Mouse (Mus musculus) layer of hippocampus, adult 11-12 months (tissue): Measurements from ENCODE around the gene D430041D05Rik.

Experiments
- DNase-seq: peaks from one replicate; pipeline ENCODE4 v3.0.0; 2022; ENCODE audit warnings: low spot score

Gene D430041D05Rik

DNA sequence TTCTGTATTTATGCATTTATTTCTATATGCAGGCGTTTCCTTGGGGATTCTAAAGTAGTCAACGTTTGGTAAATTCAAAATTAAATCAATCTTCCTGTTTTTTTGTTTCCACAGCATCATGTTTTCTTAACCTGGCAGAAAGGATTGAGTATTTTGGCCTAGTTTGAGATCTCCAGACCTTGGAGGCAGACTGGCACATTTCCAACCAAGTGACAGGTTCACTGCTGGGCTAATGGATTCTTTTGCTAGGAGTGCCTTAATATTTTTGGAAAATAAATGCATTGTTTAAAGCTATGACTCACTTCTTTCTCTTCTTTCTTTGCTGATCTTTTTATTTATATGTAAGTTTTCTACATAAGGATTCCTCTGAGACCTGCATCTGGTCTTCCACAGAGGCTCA, 222.0 kb downstream of the D430041D05Rik start:
- DNase-seq, result no peak

DNA sequence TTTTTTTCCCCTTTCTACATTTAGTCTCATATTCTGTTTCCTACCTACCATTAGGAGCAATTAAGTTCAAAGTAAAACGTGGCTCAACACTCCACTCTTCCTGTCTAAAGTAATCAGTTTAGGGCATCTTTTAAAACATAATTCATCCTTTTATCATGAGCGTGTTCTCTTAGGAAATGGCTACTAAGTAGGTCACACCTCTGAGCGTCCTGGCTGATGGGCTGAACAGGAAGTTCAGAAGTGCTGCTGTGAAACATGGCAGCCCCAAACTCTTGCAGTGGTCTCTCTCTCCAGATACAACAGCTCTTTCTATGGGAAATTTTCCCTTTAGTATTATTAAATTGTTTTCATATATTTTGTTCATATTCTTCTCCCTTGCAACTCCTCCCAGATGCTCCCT, 223.7 kb downstream of the D430041D05Rik start:
- no peak for DNase-seq

DNA sequence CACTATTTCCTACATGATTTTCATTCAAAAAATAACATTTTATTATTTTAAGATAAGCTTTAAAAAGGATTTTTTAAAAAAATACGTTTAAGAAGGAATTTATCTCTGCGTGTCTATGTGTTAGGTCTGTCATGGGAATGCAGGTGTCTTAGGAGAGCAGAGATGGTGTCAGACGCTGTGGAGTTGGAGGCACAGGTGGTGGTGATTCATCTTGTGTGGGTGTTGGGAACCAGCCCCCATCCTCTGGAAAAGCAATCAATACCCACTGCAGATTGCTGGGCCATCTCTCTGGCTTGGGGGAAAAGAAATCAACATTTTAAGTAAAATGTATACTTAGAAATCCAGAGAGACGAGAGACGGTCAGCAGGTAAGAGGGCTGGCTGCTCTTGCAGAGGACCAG, 225.2 kb downstream of the D430041D05Rik start:
- peak; percentile 50 for DNase-seq

DNA sequence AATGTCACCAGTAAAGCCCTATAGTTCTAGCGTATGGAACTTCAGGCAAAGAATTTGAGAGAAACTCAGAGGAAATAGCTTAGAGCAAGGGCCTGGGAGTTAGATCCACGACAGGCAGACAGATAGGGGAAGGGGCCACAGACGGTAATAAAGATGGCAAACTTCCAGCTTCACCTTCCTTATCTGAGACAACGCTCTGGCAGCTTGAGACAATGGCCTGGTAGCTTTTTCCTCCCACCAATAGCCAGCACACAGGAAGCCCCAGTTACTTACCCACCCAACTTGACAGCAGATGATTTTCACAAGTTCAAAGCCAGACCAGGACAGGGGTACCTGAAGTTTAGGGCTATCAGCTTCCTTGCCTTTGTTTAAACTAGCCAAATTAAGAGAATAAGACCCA, 226.5 kb downstream of the D430041D05Rik start:
- DNase-seq, result no peak

DNA sequence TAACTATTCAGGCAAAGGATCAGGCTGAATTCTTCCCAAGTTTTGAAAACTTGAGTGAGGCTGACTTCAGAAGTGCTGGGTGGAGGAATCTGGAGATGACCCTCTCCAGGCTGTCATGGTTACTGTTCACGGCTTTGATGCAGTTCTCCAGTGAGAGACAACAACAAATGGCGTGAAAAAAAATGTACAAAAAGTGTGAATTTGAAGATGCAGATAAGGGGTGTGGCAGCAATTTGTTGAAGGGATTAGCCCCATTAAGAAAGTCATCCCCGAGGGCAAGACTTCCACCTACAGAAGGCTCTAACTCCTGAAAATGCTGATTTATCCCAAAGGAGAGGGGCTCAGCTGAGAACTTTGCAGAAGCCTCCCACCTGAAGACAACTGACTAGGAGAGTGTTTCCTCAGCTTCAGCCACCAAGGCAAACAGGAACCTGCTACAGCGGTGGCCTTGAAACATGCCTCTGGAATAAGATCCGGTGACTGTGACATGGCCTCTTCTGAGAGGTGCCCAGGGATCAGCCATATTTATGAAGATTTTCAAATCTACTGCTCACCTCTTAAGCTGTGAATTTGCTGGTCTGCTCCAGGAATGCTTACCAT, 227.5 kb downstream of the D430041D05Rik start:
- DNase-seq, result no peak

DNA sequence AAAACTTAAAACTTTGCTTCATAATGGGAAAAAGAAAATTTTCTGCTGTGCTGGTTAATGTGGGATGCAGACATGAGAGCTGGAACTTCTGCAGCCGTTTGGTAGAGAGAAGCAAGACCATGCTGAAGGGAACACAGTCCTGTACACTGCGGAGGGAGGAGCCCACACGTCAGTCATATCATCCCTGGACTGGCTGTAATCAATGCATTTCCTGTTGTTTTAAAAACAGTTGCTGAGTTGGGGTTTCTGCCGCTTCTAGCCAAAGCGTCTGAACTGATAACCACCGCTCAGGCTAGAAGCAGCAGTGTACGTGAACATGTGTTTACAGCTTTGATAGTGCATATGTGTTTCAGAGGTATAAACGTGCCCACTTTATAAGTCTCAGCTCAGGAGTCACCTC, 231.2 kb downstream of the D430041D05Rik start:
- DNase-seq, result no peak

DNA sequence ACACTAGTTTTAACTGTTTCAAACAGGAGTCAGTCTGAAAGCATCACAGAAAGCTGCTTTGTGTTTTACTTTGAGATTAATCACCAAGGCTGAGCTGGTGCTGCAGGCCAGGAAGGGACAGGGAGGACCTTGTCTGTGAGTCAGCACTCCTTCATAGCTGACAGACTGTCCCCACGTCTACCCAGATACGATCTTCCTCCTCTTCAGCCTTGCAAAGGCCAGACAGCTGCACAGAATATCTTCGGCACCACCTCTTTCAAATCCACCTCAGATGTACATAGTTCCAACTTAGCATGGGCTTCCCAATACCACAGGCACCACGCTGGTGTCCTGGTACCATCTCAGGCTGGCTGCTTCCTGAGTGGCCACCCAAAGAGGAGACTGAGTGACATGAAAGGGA, 232.6 kb downstream of the D430041D05Rik start:
- DNase-seq, result no peak

DNA sequence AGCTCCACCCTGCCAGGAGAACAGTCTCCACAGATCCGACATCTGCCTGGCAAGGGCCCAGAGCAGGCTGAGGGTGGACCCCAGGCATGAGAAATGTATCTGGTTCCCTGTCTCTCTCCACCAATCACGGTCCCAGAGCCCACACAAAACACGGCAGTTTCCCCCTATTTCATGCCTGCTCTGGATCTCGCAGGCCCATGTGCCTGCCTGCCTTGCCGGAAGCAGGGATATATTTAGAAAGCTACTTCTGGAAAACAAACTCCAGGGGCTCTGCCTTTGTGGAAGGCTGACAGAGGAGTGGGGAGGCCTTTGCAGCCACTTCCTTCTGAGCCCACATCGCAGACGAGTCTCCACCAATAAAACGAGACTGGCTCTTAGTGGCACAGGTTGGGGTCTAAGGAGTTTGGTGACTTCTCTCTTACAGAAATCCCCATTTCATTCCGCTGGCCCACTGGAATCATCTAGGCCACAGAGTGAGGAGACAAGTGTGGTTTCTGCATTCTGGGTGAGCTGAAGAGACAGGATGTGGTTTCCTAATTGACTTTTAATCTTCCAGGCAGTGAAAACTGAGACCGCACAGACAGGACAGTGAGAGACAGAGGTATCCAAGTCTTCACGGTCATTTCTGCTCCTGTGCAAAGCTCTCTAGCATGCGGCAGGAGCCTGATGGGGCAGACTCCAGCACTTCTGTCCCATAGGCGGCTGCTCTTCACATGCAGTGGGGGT, 233.7 kb downstream of the D430041D05Rik start:
- peak; percentile 43 for DNase-seq

DNA sequence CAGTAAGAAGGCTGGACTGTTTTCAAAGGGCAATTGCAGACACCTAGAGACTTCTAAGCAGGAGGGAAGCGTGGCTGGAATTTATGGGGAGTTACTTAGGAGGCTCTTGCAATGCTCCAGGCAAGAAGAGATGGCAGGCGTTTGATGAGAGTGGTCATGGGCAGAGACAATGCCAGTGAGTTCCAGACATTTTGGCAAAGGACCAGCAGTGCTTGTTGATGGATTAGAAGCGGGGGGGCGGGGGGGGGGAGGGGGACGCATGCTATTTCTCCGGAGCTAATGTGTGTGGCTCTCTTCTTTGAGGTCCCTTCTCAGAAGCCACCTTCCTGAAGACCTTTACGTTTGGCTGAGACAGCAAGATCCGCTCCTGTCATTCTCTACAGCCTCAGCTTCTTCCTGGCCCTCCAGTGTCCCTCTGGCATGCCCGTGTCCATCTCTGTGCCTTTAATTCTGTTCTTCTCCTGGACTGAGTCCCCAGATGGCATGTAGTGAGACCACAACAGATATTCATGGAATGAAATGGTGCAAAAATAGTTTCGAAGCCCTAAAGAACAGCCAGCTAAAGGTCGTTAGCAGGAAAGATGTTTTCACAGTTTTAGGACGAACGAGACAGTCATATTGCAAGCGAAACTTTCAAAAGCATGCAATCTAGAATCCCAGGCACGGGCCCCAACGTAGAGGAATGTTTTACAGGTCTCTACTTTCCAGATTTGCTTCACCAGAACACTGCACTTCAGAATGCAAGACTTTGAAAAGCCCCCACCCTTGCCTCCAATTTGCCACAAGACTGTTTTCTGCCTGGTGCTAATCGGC, 234.4 kb downstream of the D430041D05Rik start:
- DNase-seq, result no peak

DNA sequence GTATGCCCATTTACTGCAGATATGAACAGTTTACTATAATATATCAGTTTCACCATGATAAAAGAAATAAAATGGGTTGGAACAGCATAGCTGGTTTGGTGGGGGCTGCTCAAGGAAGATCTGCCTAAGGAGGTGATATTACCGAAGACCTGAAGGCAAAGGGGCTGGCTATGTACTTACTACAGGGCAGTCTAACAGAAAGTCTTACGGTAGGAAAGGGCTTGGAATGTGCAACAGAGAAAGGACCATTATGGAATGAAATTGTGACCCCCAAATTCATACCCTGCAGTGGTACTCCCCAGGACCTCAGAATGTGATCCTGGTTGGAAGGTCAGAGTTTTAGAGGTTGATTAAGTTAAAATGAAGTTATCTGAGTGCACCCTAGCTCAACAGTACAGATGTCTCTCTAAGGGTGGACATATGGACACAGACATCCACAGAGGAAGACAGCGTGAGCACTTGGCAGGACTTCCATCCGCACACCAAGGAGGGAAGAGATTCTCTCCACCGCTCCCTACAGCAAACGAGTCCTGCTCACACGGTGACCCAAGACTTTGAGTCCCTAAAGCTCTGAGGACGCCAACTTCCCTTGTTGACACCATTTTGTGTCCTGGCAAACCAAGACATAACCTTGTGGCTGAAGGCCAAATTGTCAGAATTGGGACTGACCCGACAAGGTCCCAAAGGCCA, 235.2 kb downstream of the D430041D05Rik start:
- no peak for DNase-seq

DNA sequence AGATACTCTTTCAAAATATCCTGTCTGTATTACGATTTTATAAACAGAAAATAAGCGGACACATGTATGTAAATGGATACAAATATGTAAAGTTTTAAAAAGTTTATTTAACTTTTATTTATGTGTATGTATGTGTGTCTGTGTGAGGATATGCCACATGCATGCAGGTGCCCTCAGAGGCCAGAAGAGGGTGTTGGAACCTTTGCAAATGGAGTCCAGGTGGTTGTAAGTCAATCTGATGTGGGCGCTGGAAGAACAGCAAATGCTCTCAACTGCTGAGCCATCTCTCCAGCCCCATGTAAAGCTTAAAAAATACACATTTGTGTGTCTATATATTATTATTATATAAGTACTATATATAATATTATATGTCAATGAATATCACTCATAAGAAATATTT, 237.4 kb downstream of the D430041D05Rik start:
- no peak for DNase-seq

DNA sequence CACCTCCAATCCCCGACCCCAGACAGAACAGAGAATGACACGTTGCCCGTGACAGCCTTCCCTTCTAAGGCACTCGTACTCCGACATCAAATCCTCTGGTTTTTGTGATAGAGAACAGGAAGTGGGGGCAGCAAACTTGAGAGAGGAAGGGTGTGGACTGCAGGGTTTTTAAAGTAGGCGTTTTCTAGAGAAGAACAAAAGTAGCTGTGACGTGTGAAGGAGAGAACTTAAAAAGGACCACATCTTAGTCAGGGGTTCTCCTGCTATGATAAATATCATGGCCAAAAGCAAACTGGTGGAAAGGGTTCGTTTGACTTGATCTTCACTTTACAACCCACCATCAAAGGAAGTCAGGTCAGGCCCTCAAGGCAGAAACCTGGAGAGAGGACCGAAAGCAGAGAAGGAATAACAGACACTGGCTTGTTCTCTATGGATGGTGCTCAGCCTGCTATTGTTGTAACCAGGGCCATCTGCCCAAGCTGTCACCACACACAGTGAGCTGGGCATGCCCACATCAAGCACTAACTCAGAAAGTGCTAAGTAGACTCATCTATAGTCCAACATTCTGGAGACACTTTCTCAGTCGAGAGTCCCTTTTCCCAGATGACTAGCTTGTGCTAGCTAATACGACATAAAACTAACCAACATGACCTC, 238.0 kb downstream of the D430041D05Rik start:
- DNase-seq, result no peak

DNA sequence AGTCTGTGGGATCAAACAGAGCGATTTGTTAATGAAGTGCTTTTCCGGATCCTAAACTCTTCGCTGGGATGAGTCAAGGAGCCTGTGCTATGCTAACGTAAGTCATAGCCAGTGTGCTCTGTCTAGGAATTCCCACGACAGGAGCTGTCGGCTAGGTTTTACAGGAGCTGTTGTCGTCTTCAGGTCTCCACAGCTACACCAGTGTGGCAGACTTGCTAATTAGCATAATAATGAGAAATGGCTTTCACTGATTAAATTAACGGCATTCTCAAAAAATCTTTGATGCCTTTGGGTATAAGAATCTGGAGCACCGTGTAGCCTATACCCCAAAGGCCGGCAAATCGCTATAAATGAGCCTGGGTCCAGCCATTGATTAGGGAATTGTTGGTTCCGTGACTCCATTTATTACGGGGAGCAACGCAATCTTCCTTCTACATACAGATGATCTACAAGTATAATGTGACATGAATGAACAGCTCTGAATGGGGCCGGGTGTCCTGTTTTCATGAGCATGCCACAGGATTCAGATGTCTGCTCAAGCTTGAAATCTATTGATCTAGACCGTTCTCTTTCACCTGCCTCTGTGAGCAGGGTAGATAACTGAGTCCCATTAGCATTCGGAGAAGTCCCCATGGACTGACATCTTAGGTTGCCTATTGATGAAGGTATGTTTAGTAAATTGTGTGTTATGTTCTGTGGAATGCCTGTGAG, 242.5 kb downstream of the D430041D05Rik start:
- DNase-seq, result no peak

DNA sequence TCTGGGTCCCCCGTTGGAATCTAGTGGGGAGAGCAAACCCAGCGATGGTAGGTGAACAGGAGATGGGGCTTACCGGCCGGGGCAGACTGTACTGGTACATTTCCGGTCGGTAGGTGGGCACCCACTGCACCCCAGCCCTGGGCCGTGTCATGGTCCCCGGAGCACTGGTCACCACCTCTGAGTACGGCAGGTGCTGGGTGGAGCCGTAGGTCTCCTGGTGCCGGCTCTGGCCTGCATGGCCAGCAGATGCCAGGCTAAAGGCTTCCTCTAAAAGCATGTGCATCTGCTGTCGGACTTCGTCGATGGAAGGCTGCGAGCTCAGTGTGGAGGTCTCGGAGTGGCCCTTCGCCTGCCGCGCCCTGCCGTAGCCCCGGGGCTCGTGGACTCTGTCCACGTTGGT, 243.0 kb downstream of the D430041D05Rik start:
- DNase-seq, result no peak

DNA sequence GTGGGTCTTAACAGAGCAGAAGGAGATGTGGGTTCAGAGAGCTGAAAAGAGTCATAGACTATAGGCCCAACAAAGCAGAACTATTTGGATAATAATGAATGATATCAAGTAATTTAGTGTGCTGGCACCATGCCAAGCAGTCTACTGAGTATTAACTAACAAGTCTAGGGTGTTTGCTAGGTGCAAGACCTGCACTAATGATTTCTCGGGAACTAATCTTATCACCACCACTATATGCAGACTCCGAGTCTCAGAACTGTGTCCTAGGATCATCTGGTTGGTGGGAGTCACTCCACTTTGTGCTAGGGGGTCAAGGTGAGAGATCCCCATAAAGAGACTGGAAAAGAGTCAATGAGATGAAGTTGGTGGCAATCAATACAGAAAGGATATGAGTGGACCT, 245.2 kb downstream of the D430041D05Rik start:
- DNase-seq, result no peak

DNA sequence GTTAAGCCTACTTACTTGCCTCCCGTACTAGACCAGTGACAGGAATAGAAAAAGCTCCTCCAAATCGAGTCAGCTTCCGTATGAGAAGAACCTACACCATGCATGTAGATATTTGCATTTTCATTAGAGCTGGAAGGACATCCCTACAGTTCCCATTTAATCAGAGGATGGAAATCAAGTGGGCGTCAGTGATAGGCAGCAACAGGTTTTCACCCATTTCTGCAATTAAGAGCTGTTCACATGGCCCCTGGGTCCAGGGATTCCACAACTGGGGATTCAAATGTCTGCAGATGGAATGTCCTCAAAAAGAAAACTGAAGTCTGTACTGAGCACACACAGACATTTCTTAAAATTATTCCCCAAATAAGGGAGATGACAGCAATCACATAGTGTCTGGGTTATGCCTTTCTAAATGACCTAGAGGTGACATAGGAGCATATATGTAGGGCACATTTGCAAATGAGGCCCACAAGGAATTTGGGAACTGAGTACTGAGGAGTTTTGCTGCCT, 246.8 kb downstream of the D430041D05Rik start:
- no peak for DNase-seq

DNA sequence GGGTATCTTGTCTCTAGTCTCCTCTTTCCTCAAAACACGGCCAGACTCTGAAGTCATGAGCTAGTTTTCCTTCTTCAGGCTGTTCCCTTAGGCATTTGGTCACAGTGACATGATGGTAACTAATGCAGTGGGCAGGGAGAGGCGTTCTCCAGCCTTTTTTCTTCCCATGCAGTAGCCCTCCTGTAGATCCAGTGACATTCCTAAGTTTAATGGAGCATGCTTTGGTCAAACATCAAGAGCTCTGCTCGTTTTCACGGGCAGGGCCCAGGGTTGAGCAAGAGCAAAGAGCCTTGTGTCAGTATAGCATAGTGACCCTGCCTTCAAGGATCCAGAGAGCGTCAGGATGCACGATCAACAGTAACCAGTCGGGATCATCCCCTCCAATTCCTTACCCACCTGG, 247.4 kb downstream of the D430041D05Rik start:
- DNase-seq, result no peak

DNA sequence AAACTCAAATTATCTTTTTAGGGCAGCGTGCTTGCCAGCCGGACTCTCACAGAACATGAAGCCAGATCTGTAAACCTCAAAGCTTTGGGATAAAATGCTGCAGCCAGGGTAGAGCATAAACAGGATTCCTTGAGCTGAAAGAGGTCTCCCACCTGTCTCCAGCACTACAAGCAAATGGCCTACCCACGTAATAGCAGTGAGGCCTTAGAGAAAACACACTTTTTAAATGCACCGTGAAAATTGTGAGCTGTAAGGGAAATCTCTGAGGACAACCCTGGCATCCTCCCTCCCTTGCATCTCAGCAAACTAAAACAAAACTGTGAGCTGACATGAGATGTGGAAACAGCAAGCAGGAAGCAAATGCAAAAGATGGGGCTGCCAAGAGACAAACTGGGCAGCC, 253.0 kb downstream of the D430041D05Rik start:
- no peak for DNase-seq

DNA sequence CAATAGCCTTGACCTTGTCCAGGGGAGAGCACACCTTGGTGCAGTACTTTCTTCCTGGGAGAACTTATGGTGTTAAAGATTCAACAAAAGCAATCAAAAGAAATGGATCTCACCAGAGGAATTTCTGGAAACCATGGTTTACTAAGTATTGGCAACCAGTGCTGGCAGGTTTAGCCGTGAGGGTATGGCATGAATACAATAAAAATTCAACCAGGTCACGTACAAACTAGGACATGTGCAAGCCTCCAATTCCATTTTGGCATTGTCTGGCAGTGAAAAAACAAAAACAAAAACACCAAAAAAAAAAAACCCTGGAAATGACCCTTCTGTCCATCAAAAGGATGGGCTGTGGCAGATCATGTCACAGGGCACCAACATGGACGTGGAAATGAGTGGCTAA, 256.9 kb downstream of the D430041D05Rik start:
- no peak for DNase-seq

DNA sequence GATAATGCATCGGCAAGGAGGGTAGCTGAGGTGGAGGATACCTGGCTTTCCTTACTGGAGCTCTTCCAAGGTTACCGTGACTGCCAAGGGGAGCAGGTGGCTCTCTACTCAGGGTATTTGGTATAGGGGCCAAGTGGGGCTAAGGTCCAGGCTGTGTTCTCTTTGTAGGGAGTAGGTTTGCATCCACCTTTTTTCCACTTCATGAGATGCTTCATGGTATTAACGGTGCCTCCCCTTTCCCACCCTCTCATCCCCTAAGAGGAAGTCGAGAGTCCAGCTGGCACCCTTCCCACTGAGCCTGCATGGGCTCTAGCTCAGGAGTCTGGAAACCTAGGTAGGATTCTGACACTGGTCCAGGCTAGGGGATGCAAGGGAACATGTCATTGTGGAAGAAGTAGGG, 257.5 kb downstream of the D430041D05Rik start:
- no peak for DNase-seq
